Mouse (Mus musculus) lung, postnatal 0 days (tissue): Measurements from ENCODE around the gene Lrrfip2.

Experiments used
- CTCF ChIP-seq: IDR thresholded peaks from 2 replicates; pipeline ENCODE4 v1.5.1; 2016; ENCODE audit warnings: antibody characterized with exemption, mild to moderate bottlenecking
- EP300 ChIP-seq: IDR thresholded peaks from 2 replicates; pipeline ENCODE4 v1.6.1; 2016; ENCODE audit warnings: antibody characterized with exemption, mild to moderate bottlenecking, control low read depth

DNA sequence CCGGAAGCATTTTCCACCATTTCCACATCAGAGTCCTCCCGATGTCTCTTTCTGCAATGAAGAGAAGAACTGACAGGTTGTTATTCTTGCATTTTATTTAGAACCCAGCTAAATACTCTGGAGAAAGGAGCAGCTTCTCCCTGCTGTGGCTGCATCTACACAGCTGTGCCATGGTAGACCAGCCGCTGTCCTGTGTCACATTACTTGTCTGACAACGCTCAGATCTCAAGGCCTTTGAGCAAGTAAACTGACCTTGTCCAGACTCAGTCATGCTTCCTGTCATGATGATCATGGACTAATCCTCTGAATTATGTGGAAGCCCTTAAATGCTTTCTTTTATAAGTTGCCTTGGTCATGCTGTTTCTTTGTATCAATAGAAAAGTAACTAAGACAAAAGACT is 122.4 kb downstream of the Lrrfip2 start:
- TF ChIP-seq EP300 (no peak), CTCF (no peak)
